Mouse (Mus musculus) CD8-positive naive resting alpha-beta T cell, adult 2 months (primary cell): ENCODE measurements around the gene Pdia5.

Experiments used
- DNase-seq, 2 experiments: peaks; one replicate each; pipeline ENCODE4 v3.0.0; 2022; ENCODE audit warnings: low read depth in 2 of 2, low spot score in 2 of 2

The Pdia5 gene

GRCm38 (mm10) chr16:35490231-35491070 lies at the start of gene Pdia5:
Gene Pdia5 (minus strand): TSS chr16:35490873.
- no peak for DNase-seq

GRCm38 (mm10) chr16:35539041-35539440 lies 48.4 kb upstream of the Pdia5 start:
- no peak for DNase-seq

GRCm38 (mm10) chr16:35537651-35538050 lies 47.0 kb upstream of the Pdia5 start:
- no peak for DNase-seq

GRCm38 (mm10) chr16:35534630-35535029 lies 44.0 kb upstream of the Pdia5 start:
- no peak for DNase-seq

- DNase-seq, result no peak
These were observed 33.5 kb upstream of the Pdia5 start for GRCm38 (mm10) chr16:35524200-35524599.

GRCm38 (mm10) chr16:35519245-35519644 lies 28.6 kb upstream of the Pdia5 start:
- DNase-seq, result no peak

- no peak for DNase-seq
These were observed 27.6 kb upstream of the Pdia5 start for GRCm38 (mm10) chr16:35517976-35518951.

GRCm38 (mm10) chr16:35515977-35516612 lies 25.4 kb upstream of the Pdia5 start:
- no peak for DNase-seq

- no peak for DNase-seq
These were observed 18.8 kb upstream of the Pdia5 start for GRCm38 (mm10) chr16:35509331-35510070.

- DNase-seq, result no peak
These were observed 17.9 kb upstream of the Pdia5 start for GRCm38 (mm10) chr16:35508581-35508980.

- DNase-seq, result no peak
These were observed 15.1 kb upstream of the Pdia5 start for GRCm38 (mm10) chr16:35505786-35506185.

GRCm38 (mm10) chr16:35504266-35504665 lies 13.6 kb upstream of the Pdia5 start:
- DNase-seq, result no peak

GRCm38 (mm10) chr16:35502456-35502855 lies 11.8 kb upstream of the Pdia5 start:
- no peak for DNase-seq

- DNase-seq, result no peak
These were observed 10.6 kb upstream of the Pdia5 start for GRCm38 (mm10) chr16:35501106-35501760.

GRCm38 (mm10) chr16:35500342-35500741 lies 9.7 kb upstream of the Pdia5 start:
- no peak for DNase-seq

GRCm38 (mm10) chr16:35489793-35490192 lies 880 bp downstream of the Pdia5 start:
- no peak for DNase-seq

- DNase-seq, result no peak
These were observed 1.5 kb downstream of the Pdia5 start for GRCm38 (mm10) chr16:35489066-35489718.

GRCm38 (mm10) chr16:35487776-35488175 lies 2.9 kb downstream of the Pdia5 start:
- no peak for DNase-seq

GRCm38 (mm10) chr16:35487056-35487455 lies 3.6 kb downstream of the Pdia5 start:
- no peak for DNase-seq

GRCm38 (mm10) chr16:35485711-35486110 lies 5.0 kb downstream of the Pdia5 start:
- DNase-seq, result no peak
